Mouse (Mus musculus) lung, adult 2 months (tissue): Measurements from ENCODE around the gene Wnt9a. TPM values are rescaled to one million over a fixed set of nuclear protein-coding genes. Genes with fewer than 3 reads are reported as not detected.
A peak's percentile ranks its signal among the peaks of the same experiment; 100 is the strongest.
"Not testable (repeated sequence)": the region's sequence is repeated elsewhere in the genome, so short reads cannot be mapped to it uniquely, and the experiment has no call there.

Source experiments
- DNase-seq: peaks from one replicate; pipeline ENCODE4 v3.0.0; 2022
- H3K4me1 ChIP-seq: fragments of 200-500 bp; 2 replicates; pipeline ENCODE4 v1.6.1; 2011; ENCODE audit warnings: low read length; ENCODE audit not compliant: control insufficient read depth, insufficient read depth
- H3K4me3 ChIP-seq: fragments of 200-500 bp; replicated peaks from 2 replicates; pipeline ENCODE3; 2011; ENCODE audit warnings: low read depth, mild to moderate bottlenecking, control low read depth, low read length; ENCODE audit errors: extremely low read depth
- CTCF ChIP-seq: fragments of 200-500 bp; IDR thresholded peaks from 2 replicates; pipeline ENCODE4 v1.5.1; 2011; ENCODE audit warnings: mild to moderate bottlenecking, low read length, control low read depth; ENCODE audit not compliant: insufficient read depth
- POLR2A ChIP-seq: fragments of 200-500 bp; IDR thresholded peaks from 2 replicates; pipeline ENCODE4 v1.6.1; 2011; ENCODE audit warnings: low read depth, mild to moderate bottlenecking, control low read depth, low read length, borderline replicate concordance; ENCODE audit errors: extremely low read depth
- WGBS: fragments of 180-500 bp; shearing (Covaris S2); methylation state at CpG from one replicate; pipeline ENCODE4 v1.1.7; 2018; 5-methylcytosine and 5-hydroxymethylcytosine counted together
- polyA plus RNA-seq: library from polyadenylated mRNA; depleted of rRNA; stranded (reverse); fragments of >200 nt; gene quantifications from 2 replicates; pipeline ENCODE4 v1.2.3, GENCODE M21; 2012

Gene Wnt9a
- polyA plus RNA-seq, 1 experiment: 6.9 TPM

- no peak overlapping the region for H3K4me3 ChIP-seq
- TF ChIP-seq CTCF: peak; percentile 28; the same call in 1 of the 2 replicates
- TF ChIP-seq POLR2A: no peak
- no peaks in the 10 kb centered on the region for H3K4me1 ChIP-seq
- DNase-seq: no peak
- WGBS: 11% methylated on average over 3 of the region's 3 CpGs
Measured at GRCm38 (mm10) chr11:59300185-59300584, 6.5 kb upstream of the Wnt9a start.

- not testable (repeated sequence) for DNase-seq, H3K4me3 ChIP-seq, H3K4me1 ChIP-seq
- 49% methylated on average over 2 of the region's 2 CpGs for WGBS
Measured at GRCm38 (mm10) chr11:59301053-59301452, 5.7 kb upstream of the Wnt9a start.

GRCm38 (mm10) chr11:59302700-59303569 lies 3.8 kb upstream of the Wnt9a start:
- peak; percentile 80 for DNase-seq
- TF ChIP-seq CTCF (peak; percentile 82), POLR2A (0 out of 2 replicates have a peak, but pooled peaks have one; percentile 8)
- 27% methylated on average over 5 of the region's 10 CpGs for WGBS

GRCm38 (mm10) chr11:59305008-59305820 lies 1.5 kb upstream of the Wnt9a start:
- Histone ChIP-seq H3K4me3 (no peak overlapping the region), H3K4me1 (peaks cover 4% of the 10 kb centered on the region)
- no peak for TF ChIP-seq POLR2A
- no peak for TF ChIP-seq CTCF
- DNase-seq: no peak
- WGBS: 29% methylated on average over 22 of the region's 22 CpGs

More at GRCm38 (mm10) chr11:59302700-59303569, 3.8 kb upstream of the Wnt9a start:
- Histone ChIP-seq H3K4me1 (peaks cover 4% of the 10 kb centered on the region; the same call in 1 of the 2 replicates), H3K4me3 (no peak overlapping the region)

- H3K4me3 ChIP-seq: no peak overlapping the region
- 8% methylated on average over 10 of the region's 10 CpGs for WGBS
- DNase-seq: no peak
Measured at GRCm38 (mm10) chr11:59305821-59306215, 910 bp upstream of the Wnt9a start.

GRCm38 (mm10) chr11:59307422-59308163 lies 865 bp downstream of the Wnt9a start:
- Histone ChIP-seq H3K4me3 (peak overlapping the region; percentile 43), H3K4me1 (peaks cover 6% of the 10 kb centered on the region)
- DNase-seq: peak; percentile 89
- 1% methylated on average over 45 of the region's 45 CpGs for WGBS
- no peak for TF ChIP-seq POLR2A
- peak; percentile 39 for TF ChIP-seq CTCF

More at GRCm38 (mm10) chr11:59305821-59306215, 910 bp upstream of the Wnt9a start:
- H3K4me1 ChIP-seq: peaks cover 4% of the 10 kb centered on the region
- TF ChIP-seq POLR2A (no peak), CTCF (no peak)

GRCm38 (mm10) chr11:59308164-59308542 lies 1.4 kb downstream of the Wnt9a start:
- WGBS: 22% methylated on average over 12 of the region's 12 CpGs
- Histone ChIP-seq H3K4me1 (peaks cover 6% of the 10 kb centered on the region), H3K4me3 (no peak overlapping the region)
- no peak for DNase-seq
- TF ChIP-seq CTCF: no peak
- TF ChIP-seq POLR2A: no peak

GRCm38 (mm10) chr11:59308625-59309024 lies 1.9 kb downstream of the Wnt9a start:
- TF ChIP-seq CTCF (no peak), POLR2A (no peak)
- H3K4me1 ChIP-seq: peaks cover 6% of the 10 kb centered on the region
- H3K4me3 ChIP-seq: no peak overlapping the region
- no peak for DNase-seq
- WGBS: 55% methylated on average over 6 of the region's 6 CpGs

- Histone ChIP-seq H3K4me1 (peaks cover 6% of the 10 kb centered on the region), H3K4me3 (no peak overlapping the region)
- DNase-seq: no peak
- TF ChIP-seq POLR2A: no peak
- TF ChIP-seq CTCF: no peak
- WGBS: 29% methylated on average over 12 of the region's 12 CpGs
Measured at GRCm38 (mm10) chr11:59309106-59309805, 2.5 kb downstream of the Wnt9a start.

GRCm38 (mm10) chr11:59309976-59310375 lies 3.2 kb downstream of the Wnt9a start:
- DNase-seq: no peak
- TF ChIP-seq CTCF (no peak), POLR2A (no peak)
- Histone ChIP-seq H3K4me1 (peaks cover 6% of the 10 kb centered on the region), H3K4me3 (no peak overlapping the region)
- 67% methylated on average over 8 of the region's 8 CpGs for WGBS
